Mouse (Mus musculus): ENCODE results near the gene Krt34. TPM values are rescaled to one million over a fixed set of nuclear protein-coding genes. Genes with fewer than 3 reads are reported as not detected.

Gene Krt34
- total and polyA plus RNA-seq, 3 experiments = not detected

GRCm38 (mm10) chr11:100021438-100021837, 19.9 kb downstream of the Krt34 start:
- Histone ChIP-seq H3K27ac (ENCODE audit: insufficient read depth, low read depth) (no peak overlapping the region), H3K27me3 (replicated peaks) (peaks cover 89% of the 10 kb centered on the region), H3K4me1 (ENCODE audit: control insufficient read depth in 1 of 2, insufficient read depth in 2 of 2) (no peaks in the 10 kb centered on the region), H3K4me2 (ENCODE audit: insufficient read depth, low read depth, poor library complexity, severe bottlenecking) (no peak overlapping the region), H3K4me3 (replicated peaks in 1 of 3; ENCODE audit: low read depth in 2 of 3, low read length in 2 of 3, poor library complexity in 1 of 3) (no peak overlapping the region), H3K9ac (ENCODE audit: insufficient read depth, low read depth) (no peak overlapping the region), H3K36me3 (replicated peaks in 1 of 2; ENCODE audit: control insufficient read depth in 1 of 2, insufficient read depth in 1 of 2, low read length in 1 of 2) (no peaks in the 10 kb centered on the region), H3K79me2 (replicated peaks; ENCODE audit: control insufficient read depth, extremely low read depth, insufficient read depth, poor library complexity, severe bottlenecking) (no peaks in the 10 kb centered on the region), H3K9me3 (replicated peaks; ENCODE audit: low read length) (no peaks in the 10 kb centered on the region)
- dilution Hi-C loops (cut with MboI; ENCODE audit: extremely low pct_ligation_motif_present, extremely low pct_unique_long_range_greater_than_20kb, low sequenced_read_pairs) = no loop called here
- TF ChIP-seq ETS1 (conservative IDR thresholded peaks at IDR 0.05; ENCODE audit: low read depth, low read length) (no peak), E2F4 (IDR thresholded peaks at IDR 0.05; ENCODE audit: insufficient replicate concordance, low read depth, low read length) (no peak), RCOR1 (conservative IDR thresholded peaks at IDR 0.05; ENCODE audit: low read depth, low read length) (no peak), MEF2A (IDR thresholded peaks at IDR 0.05; ENCODE audit: borderline replicate concordance, low read depth, low read length) (no peak)
- DNase-seq (ENCODE audit: extremely low read depth) = no peak
- in situ Hi-C loops (cut with MboI; ENCODE audit: low pct_ligation_motif_present, low pct_unique_long_range_greater_than_20kb, low sequenced_read_pairs) = no loop called here

- in situ Hi-C loops (cut with MboI; ENCODE audit: low pct_ligation_motif_present, low pct_unique_long_range_greater_than_20kb, low sequenced_read_pairs) (no loop called here), dilution Hi-C loops (cut with MboI; ENCODE audit: extremely low pct_ligation_motif_present, extremely low pct_unique_long_range_greater_than_20kb, low sequenced_read_pairs) (no loop called here)
- no peak for TF ChIP-seq NRF1 (IDR thresholded peaks at IDR 0.05; ENCODE audit: low read depth, low read length)
- no peak for TF ChIP-seq USF2 (conservative IDR thresholded peaks at IDR 0.05; ENCODE audit: low read depth, low read length)
- no peak for TF ChIP-seq MAX (IDR thresholded peaks at IDR 0.05; ENCODE audit: low read length)
- TF ChIP-seq MAZ (IDR thresholded peaks at IDR 0.05; ENCODE audit: low read depth, low read length) = no peak
- TF ChIP-seq E2F4 (IDR thresholded peaks at IDR 0.05; ENCODE audit: insufficient replicate concordance, low read depth, low read length) = no peak
- TF ChIP-seq HCFC1 (IDR thresholded peaks at IDR 0.05; ENCODE audit: low read depth, low read length) = no peak
- TF ChIP-seq POLR2AphosphoS2 (IDR thresholded peaks at IDR 0.05; ENCODE audit: low read depth, low read length) = no peak
- no peak for TF ChIP-seq GABPA (IDR thresholded peaks at IDR 0.05; ENCODE audit: insufficient replicate concordance, low read depth, low read length)
- no peak for TF ChIP-seq ETS1 (conservative IDR thresholded peaks at IDR 0.05; ENCODE audit: low read depth, low read length)
- no peak for TF ChIP-seq TBP (conservative IDR thresholded peaks at IDR 0.05; ENCODE audit: low read depth, low read length)
- no peak for TF ChIP-seq ELF1 (IDR thresholded peaks at IDR 0.05; ENCODE audit: low read depth, low read length)
- no peak for TF ChIP-seq SMC3 (IDR thresholded peaks at IDR 0.05; ENCODE audit: low read depth, low read length)
- no peak for TF ChIP-seq SIN3A (IDR thresholded peaks at IDR 0.05; ENCODE audit: low read length)
- TF ChIP-seq NELFE (IDR thresholded peaks at IDR 0.05; ENCODE audit: low read depth, low read length) = no peak
- TF ChIP-seq ZNF384 (IDR thresholded peaks at IDR 0.05; ENCODE audit: low read depth, low read length) = no peak
- TF ChIP-seq RAD21 (IDR thresholded peaks at IDR 0.05; ENCODE audit: low read depth, low read length) = no peak
- TF ChIP-seq MXI1 (IDR thresholded peaks at IDR 0.05; ENCODE audit: low read depth, low read length) = no peak
- TF ChIP-seq MYC (IDR thresholded peaks at IDR 0.05; ENCODE audit: low read depth, low read length) = no peak
- no peak for TF ChIP-seq MAFK (IDR thresholded peaks at IDR 0.05; ENCODE audit: insufficient replicate concordance, low read length)
- TF ChIP-seq JUND (conservative IDR thresholded peaks at IDR 0.05; ENCODE audit: low read depth, low read length) = no peak
- Histone ChIP-seq H3K79me2 (replicated peaks; ENCODE audit: control insufficient read depth, extremely low read depth, insufficient read depth, poor library complexity, severe bottlenecking) (no peaks in the 10 kb centered on the region), H3K4me3 (replicated peaks in 1 of 3; ENCODE audit: low read depth in 2 of 3, low read length in 2 of 3, poor library complexity in 1 of 3) (no peak overlapping the region), H3K9ac (ENCODE audit: insufficient read depth, low read depth) (no peak overlapping the region), H3K36me3 (replicated peaks in 1 of 2; ENCODE audit: control insufficient read depth in 1 of 2, insufficient read depth in 1 of 2, low read length in 1 of 2) (no peaks in the 10 kb centered on the region), H3K4me1 (ENCODE audit: control insufficient read depth in 1 of 2, insufficient read depth in 2 of 2) (no peaks in the 10 kb centered on the region), H3K4me2 (ENCODE audit: insufficient read depth, low read depth, poor library complexity, severe bottlenecking) (no peak overlapping the region), H3K9me3 (replicated peaks; ENCODE audit: low read length) (no peaks in the 10 kb centered on the region), H3K27ac (ENCODE audit: insufficient read depth, low read depth) (no peak overlapping the region), H3K27me3 (replicated peaks) (peaks cover 90% of the 10 kb centered on the region)
- no peak for DNase-seq (ENCODE audit: extremely low read depth)
Measured at GRCm38 (mm10) chr11:100019466-100019865, 21.9 kb downstream of the Krt34 start.

Measured in CH12.LX (cell line).